Mouse (Mus musculus) lung, adult 2 months (tissue): ENCODE data around the gene Cdkal1.

Experiments
- CTCF ChIP-seq: fragments of 200-500 bp; IDR thresholded peaks from 2 replicates; pipeline ENCODE4 v1.5.1; 2011; ENCODE audit warnings: mild to moderate bottlenecking, low read length, control low read depth; ENCODE audit not compliant: insufficient read depth
- POLR2A ChIP-seq: fragments of 200-500 bp; IDR thresholded peaks from 2 replicates; pipeline ENCODE4 v1.6.1; 2011; ENCODE audit warnings: low read depth, mild to moderate bottlenecking, control low read depth, low read length, borderline replicate concordance; ENCODE audit errors: extremely low read depth

- TF ChIP-seq POLR2A (no peak), CTCF (no peak)
These were observed 444.3 kb downstream of the Cdkal1 start for GRCm38 (mm10) chr13:29411176-29411575.
